Mouse (Mus musculus) C2C12 (cell line): ENCODE measurements at regions not wholly inside any gene's neighbourhood (a gene's known extent, or its start where the extent isn't known, plus 50 kb on each side); places are given as distances from the start of the nearest gene placed in this dataset.

Source experiments
- CEBPB ChIP-seq: IDR thresholded peaks from one replicate; pipeline ENCODE4 v1.6.1; 2011; ENCODE audit warnings: low read depth, mild to moderate bottlenecking, control low read depth, moderate library complexity
- CTCF ChIP-seq: IDR thresholded peaks from one replicate; pipeline ENCODE4 v1.5.1; 2011; ENCODE audit not compliant: control insufficient read depth, insufficient read depth, insufficient read length
- FOSL1 ChIP-seq: IDR thresholded peaks from one replicate; pipeline ENCODE4 v1.8.0; 2011; ENCODE audit warnings: mild to moderate bottlenecking, low read length; ENCODE audit not compliant: poor library complexity, insufficient read depth, severe bottlenecking
- MAX ChIP-seq: IDR thresholded peaks from one replicate; pipeline ENCODE4 v1.6.1; 2011; ENCODE audit warnings: mild to moderate bottlenecking, control low read depth
- MYOD1 ChIP-seq: IDR thresholded peaks from one replicate; pipeline ENCODE4 v1.6.1; 2011; ENCODE audit warnings: low read depth; ENCODE audit not compliant: control insufficient read depth, insufficient read length
- MYOG ChIP-seq: IDR thresholded peaks from one replicate; pipeline ENCODE4 v1.6.1; 2011; ENCODE audit not compliant: control insufficient read depth, insufficient read length; ENCODE audit errors: extremely low read depth
- USF1 ChIP-seq: IDR thresholded peaks from one replicate; pipeline ENCODE4 v1.6.1; 2011; ENCODE audit warnings: low read depth, mild to moderate bottlenecking, control low read depth, moderate library complexity

- TF ChIP-seq CTCF, result no peak
- no peak for TF ChIP-seq FOSL1
- no peak for TF ChIP-seq CEBPB
- no peak for TF ChIP-seq USF1
- TF ChIP-seq MAX, result no peak
- TF ChIP-seq MYOG, result no peak
- no peak for TF ChIP-seq MYOD1
Observed at GRCm38 (mm10) chr11:18008140-18008539, 54.5 kb upstream of the Etaa1 start.
